Mouse (Mus musculus) MN1 (cell line): Measurements from ENCODE around the gene Ucn3.

Source experiments
- DNase-seq: peaks from one replicate; pipeline ENCODE4 v3.0.0-alpha.2; 2016; ENCODE audit warnings: low spot score

Ucn3 gene

DNA sequence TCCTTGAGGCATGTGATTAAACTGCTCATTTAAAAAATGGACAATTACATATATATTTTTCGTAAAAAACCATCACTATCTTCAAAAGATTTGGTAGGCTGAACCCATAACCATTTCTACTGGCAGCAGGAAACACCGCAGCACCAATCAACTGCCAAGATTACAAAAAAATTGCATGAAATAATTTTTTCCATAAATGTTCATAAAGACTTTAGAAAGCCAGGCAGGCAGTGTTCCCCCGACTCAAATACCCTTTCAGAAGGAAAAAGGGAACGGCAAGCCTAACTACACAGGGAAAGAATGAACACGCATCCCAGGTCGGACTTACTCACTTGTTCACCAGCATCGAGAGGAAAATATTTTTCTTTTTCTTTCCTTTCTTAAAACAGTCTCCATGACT lies 52.5 kb downstream of the Ucn3 start:
- DNase-seq: no peak

DNA sequence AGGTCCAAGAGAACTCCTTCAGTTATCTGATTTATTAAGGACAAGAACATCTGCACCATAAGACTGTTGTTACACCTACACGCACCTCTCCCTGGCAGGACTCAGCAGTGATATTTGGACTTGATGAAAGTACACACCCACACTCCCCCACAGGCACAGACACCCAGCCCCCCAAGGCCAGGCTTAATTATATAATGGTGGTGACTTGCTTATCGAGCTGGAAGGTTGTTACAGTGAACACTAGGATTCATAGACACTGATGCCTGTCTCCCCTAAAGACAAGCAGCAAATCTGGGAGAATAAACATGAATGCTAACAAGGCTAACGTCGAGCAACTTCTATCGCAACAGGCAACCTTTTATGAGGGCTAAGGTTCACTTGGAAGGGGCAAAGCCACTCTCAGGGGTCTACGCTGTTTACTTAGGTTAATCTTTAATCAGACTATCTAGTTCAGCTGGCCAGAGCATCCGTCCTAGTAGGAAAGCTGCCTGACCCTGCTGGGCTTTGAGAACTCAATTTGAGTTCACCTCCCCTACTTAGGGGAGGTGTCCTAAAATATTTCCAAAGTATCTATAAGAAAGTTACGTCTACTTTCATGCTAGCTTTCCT lies 53.6 kb downstream of the Ucn3 start:
- DNase-seq: no peak
